Mouse (Mus musculus) B cell, adult 62 days (primary cell): Measurements from ENCODE around the gene Zbtb49. TPM values are rescaled to one million over a fixed set of nuclear protein-coding genes. Genes with fewer than 3 reads are reported as not detected.

Source experiments
- total RNA-seq: library from RNA; stranded (reverse); gene quantifications from 4 replicates; pipeline ENCODE4 v1.2.4, GENCODE M21; 2023

Gene Zbtb49
- total RNA-seq: 17.3 to 22.3 TPM (median 20.9 TPM) in 4 replicates

GRCm38 (mm10) chr5:38220328-38220912, at the start of gene Zbtb49, which contains the start of gene Lyar:
Gene Zbtb49 (minus strand): TSS chr5:38220457.
Gene Lyar (plus strand): TSS chr5:38220470.

GRCm38 (mm10) chr5:38260107-38260682, 39.9 kb upstream of the Zbtb49 start, which contains the start of gene Tmem128:
Gene Tmem128 (plus strand): TSS chr5:38260185.

GRCm38 (mm10) chr5:38159634-38160413, 60.4 kb downstream of the Zbtb49 start, which contains the start of gene Nsg1:
Gene Nsg1 (minus strand): TSS chr5:38159907.

Other genes starting within 250 kb of the Zbtb49 start
- gene Stx18, start 181.7 kb downstream of the Zbtb49 start, total RNA-seq: 25.5 to 29.0 TPM (median 27.0 TPM) in 4 replicates
- not detected in 4 replicates for gene Nsg1, start 60.5 kb downstream of the Zbtb49 start, total RNA-seq
- 30.7 to 36.0 TPM (median 34.2 TPM) in 4 replicates for gene Lyar, start within 50 bp of the Zbtb49 start, total RNA-seq
- 82.3 to 93.8 TPM (median 91.4 TPM) in 4 replicates for gene Tmem128, start 39.7 kb upstream of the Zbtb49 start, total RNA-seq
- not detected in 4 replicates for gene Otop1, start 55.5 kb upstream of the Zbtb49 start, total RNA-seq
- gene Drd5, start 98.9 kb upstream of the Zbtb49 start, total RNA-seq: 0.55 to 0.95 TPM (median 0.79 TPM) in 4 replicates